Mouse (Mus musculus): ENCODE data around the gene Fbxo47. TPM values are rescaled to one million over a fixed set of nuclear protein-coding genes. Genes with fewer than 3 reads are reported as not detected.

The Fbxo47 gene
- 0.19 and 1.0 TPM in 2 replicates for polyA plus RNA-seq (2012; rRNA removed; ENCODE audit: low replicate concordance)

DNA sequence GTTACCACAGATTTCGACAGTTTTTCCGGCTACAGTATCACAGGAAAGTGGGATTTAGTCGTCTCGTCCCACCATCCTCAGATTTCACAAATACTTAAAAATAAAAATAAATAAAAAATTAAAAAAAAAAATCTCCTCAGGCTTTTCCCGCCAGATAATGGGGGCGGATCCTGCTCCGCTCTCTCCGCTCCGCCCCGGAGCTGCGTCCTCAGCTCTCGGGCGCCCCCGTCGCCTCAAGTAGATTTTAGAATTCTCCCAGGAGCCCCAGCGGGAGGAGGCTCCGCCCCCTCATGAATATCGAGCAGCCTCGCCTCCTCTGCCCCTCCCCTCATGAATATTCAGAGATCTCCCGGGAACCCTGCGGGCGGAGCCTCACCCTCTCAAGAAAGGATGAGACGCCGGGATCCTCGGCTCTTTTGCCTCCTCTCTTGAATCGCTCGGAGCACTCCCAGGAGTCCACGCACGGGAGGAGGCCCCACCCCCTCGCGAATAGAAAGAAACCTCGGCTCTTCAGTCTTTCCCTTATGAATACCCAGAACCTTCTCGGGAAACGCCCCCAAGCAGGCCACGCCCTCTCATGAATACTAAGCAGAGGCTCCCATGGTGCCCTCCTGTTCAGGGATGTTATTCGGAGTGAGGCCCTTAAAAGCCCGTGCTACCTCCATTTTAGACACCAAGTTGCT is at the start of gene Fbxo47:
Fbxo47 (minus strand) TSS at position 237 of the 683 bp plus-strand sequence.

GRCm38 (mm10) chr11:97840539-97840954 is 43.4 kb downstream of the Fbxo47 start, which contains the start of gene B230217C12Rik:
Gene B230217C12Rik (plus strand): TSS chr11:97840780.

Other genes with a start within 250 kb of the Fbxo47 start
- gene Mllt6, start 220.7 kb downstream of the Fbxo47 start, polyA plus RNA-seq (2012; rRNA removed; ENCODE audit: low replicate concordance) = 51.8 and 137 TPM in 2 replicates
- 93.5 and 125 TPM in 2 replicates for gene Cisd3, start 198.3 kb downstream of the Fbxo47 start, polyA plus RNA-seq (2012; rRNA removed; ENCODE audit: low replicate concordance)
- 46.3 and 90.5 TPM in 2 replicates for gene Pcgf2, start 183.7 kb downstream of the Fbxo47 start, polyA plus RNA-seq (2012; rRNA removed; ENCODE audit: low replicate concordance)
- gene Psmb3, start 180.8 kb downstream of the Fbxo47 start, polyA plus RNA-seq (2012; rRNA removed; ENCODE audit: low replicate concordance) = 295 and 441 TPM in 2 replicates
- gene Pip4k2b, start 139.4 kb downstream of the Fbxo47 start, polyA plus RNA-seq (2012; rRNA removed; ENCODE audit: low replicate concordance) = 20.5 and 27.5 TPM in 2 replicates
- gene Cwc25, start 117.6 kb downstream of the Fbxo47 start, polyA plus RNA-seq (2012; rRNA removed; ENCODE audit: low replicate concordance) = 7.0 and 10.5 TPM in 2 replicates
- not detected in 2 replicates for gene 1700001P01Rik, start 108.2 kb downstream of the Fbxo47 start, polyA plus RNA-seq (2012; rRNA removed; ENCODE audit: low replicate concordance)
- gene Rpl23, start 101.7 kb downstream of the Fbxo47 start, polyA plus RNA-seq (2012; rRNA removed; ENCODE audit: low replicate concordance) = 79.9 and 107 TPM in 2 replicates
- 143 and 183 TPM in 2 replicates for gene Lasp1, start 85.2 kb downstream of the Fbxo47 start, polyA plus RNA-seq (2012; rRNA removed; ENCODE audit: low replicate concordance)
- gene B230217C12Rik, start 43.4 kb downstream of the Fbxo47 start, polyA plus RNA-seq (2012; rRNA removed; ENCODE audit: low replicate concordance) = 2.9 and 3.3 TPM in 2 replicates
- 5.7 TPM in 2 replicates for gene Plxdc1, start 102.3 kb upstream of the Fbxo47 start, polyA plus RNA-seq (2012; rRNA removed; ENCODE audit: low replicate concordance)
- 11.4 and 12.9 TPM in 2 replicates for gene Arl5c, start 112.0 kb upstream of the Fbxo47 start, polyA plus RNA-seq (2012; rRNA removed; ENCODE audit: low replicate concordance)
- gene Cacnb1, start 138.9 kb upstream of the Fbxo47 start, polyA plus RNA-seq (2012; rRNA removed; ENCODE audit: low replicate concordance) = 17.6 and 54.6 TPM in 2 replicates
- gene Rpl19, start 142.6 kb upstream of the Fbxo47 start, polyA plus RNA-seq (2012; rRNA removed; ENCODE audit: low replicate concordance) = 426 and 586 TPM in 2 replicates
- gene Stac2, start 169.3 kb upstream of the Fbxo47 start, polyA plus RNA-seq (2012; rRNA removed; ENCODE audit: low replicate concordance) = 4.1 and 6.6 TPM in 2 replicates